Mouse (Mus musculus): ENCODE measurements around the gene Cpne8. TPM values are rescaled to one million over a fixed set of nuclear protein-coding genes. Genes with fewer than 3 reads are reported as not detected.

Gene Cpne8
- polyA plus RNA-seq, 1 experiment from 2014 or later, result 13.4 TPM

DNA sequence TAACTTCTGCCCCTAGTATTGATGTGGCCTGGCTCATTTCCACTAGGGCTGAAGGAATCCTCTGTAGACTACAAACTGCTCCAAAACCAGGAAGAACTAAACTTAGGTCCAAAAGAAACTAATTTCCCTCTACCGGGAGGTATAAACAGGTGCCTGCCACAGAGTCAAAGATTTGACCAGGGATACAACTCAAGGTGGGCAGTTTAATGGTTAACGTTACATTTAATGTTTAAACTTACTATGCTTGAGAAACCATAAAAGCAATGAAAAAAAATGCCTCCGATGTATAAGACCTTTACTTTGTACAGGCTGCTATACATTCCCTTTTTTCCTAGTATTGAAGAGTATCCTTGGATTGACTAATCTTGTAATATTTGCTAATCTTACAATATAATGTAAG is 18.5 kb downstream of the Cpne8 start:
- Histone ChIP-seq H3K4me3 (ENCODE audit: low read depth, low read length) (no peak overlapping the region), H3K27ac (replicated peaks) (no peak overlapping the region), H3K27me3 (ENCODE audit: control insufficient read depth, insufficient read depth, low read length) (no peaks in the 10 kb centered on the region), H3K9ac (ENCODE audit: low read length) (no peak overlapping the region), H3K36me3 (ENCODE audit: control insufficient read depth, insufficient read depth, low read length) (no peaks in the 10 kb centered on the region), H3K4me1 (replicated peaks; ENCODE audit: control insufficient read depth, insufficient read depth) (no peaks in the 10 kb centered on the region), H3K9me3 (ENCODE audit: control insufficient read depth, low read length) (no peaks in the 10 kb centered on the region), H3K4me2 (replicated peaks; ENCODE audit: low read depth) (no peak overlapping the region)
- ATAC-seq (ENCODE audit: low FRiP score, low TSS enrichment), result no peak
- WGBS, result 92% methylated on average over 3 of the region's 3 CpGs
- TF ChIP-seq EP300 (optimal IDR thresholded peaks at IDR 0.05) (no peak), CTCF (IDR thresholded peaks at IDR 0.05; ENCODE audit: low read depth) (no peak)
- DNase-seq (ENCODE audit: low spot score), result no peak

DNA sequence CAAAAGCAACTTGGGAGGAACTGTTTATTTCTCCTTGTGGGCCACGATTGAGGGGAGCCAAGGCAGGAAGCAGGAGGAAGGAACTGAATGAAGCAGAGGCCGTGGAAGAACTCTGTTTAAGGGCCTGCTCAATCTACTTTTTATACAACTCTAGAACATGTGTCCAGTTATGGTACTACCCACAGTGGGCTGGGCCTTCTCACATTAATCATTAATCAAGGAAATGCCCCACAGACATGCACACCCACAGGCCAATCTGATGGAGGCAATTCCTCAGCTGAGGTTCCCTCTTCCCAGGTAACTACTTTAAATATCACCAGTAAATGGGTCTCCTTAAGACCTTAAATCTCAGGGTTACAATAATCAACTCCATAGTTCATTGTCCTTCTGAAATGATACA is 21.2 kb downstream of the Cpne8 start:
- Histone ChIP-seq H3K4me2 (replicated peaks; ENCODE audit: low read depth) (no peak overlapping the region), H3K36me3 (ENCODE audit: control insufficient read depth, insufficient read depth, low read length) (no peaks in the 10 kb centered on the region), H3K27ac (replicated peaks) (no peak overlapping the region), H3K9me3 (ENCODE audit: control insufficient read depth, low read length) (no peaks in the 10 kb centered on the region), H3K9ac (ENCODE audit: low read length) (no peak overlapping the region), H3K4me1 (replicated peaks; ENCODE audit: control insufficient read depth, insufficient read depth) (no peaks in the 10 kb centered on the region), H3K4me3 (ENCODE audit: low read depth, low read length) (no peak overlapping the region), H3K27me3 (ENCODE audit: control insufficient read depth, insufficient read depth, low read length) (no peaks in the 10 kb centered on the region)
- TF ChIP-seq EP300 (optimal IDR thresholded peaks at IDR 0.05) (no peak), CTCF (IDR thresholded peaks at IDR 0.05; ENCODE audit: low read depth) (no peak)
- WGBS, result 50% methylated on average over 2 of the region's 2 CpGs
- DNase-seq (ENCODE audit: low spot score), result no peak
- ATAC-seq (ENCODE audit: low FRiP score, low TSS enrichment), result 0 out of 2 replicates have a peak, but pooled peaks have one; percentile 45

DNA sequence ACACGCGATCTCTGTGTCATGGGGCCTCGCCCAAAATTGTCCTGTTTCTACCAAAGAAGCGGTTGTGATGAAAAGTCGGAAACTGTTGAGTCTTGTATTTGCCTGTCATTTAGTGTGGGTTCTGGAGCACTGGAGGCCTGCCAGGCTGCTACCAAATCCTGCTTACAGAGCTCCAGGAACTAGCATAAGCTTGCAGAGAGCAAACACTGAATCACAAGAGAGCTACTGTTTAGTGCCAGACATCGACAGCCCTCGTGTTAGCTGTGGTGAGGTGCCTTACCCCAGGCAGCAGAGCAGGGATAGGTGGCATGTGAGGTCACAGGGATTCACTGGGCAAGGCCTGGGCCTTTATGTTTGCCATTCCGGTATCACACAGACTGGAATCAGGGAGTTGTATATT is 22.7 kb downstream of the Cpne8 start:
- DNase-seq (ENCODE audit: low spot score) (peak; percentile 64), ATAC-seq (ENCODE audit: low FRiP score, low TSS enrichment) (peak; percentile 97)
- no peak overlapping the region for H3K4me3 ChIP-seq (ENCODE audit: low read depth, low read length)
- TF ChIP-seq CTCF (IDR thresholded peaks at IDR 0.05; ENCODE audit: low read depth), result no peak
- TF ChIP-seq EP300 (optimal IDR thresholded peaks at IDR 0.05), result no peak
- no peaks in the 10 kb centered on the region for H3K36me3 ChIP-seq (ENCODE audit: control insufficient read depth, insufficient read depth, low read length)
- 55% methylated on average over 8 of the region's 8 CpGs for WGBS
- H3K9me3 ChIP-seq (ENCODE audit: control insufficient read depth, low read length), result no peaks in the 10 kb centered on the region
- no peak overlapping the region for H3K9ac ChIP-seq (ENCODE audit: low read length)
- no peaks in the 10 kb centered on the region for H3K27me3 ChIP-seq (ENCODE audit: control insufficient read depth, insufficient read depth, low read length)
- no peak overlapping the region for H3K27ac ChIP-seq (replicated peaks)
- H3K4me2 ChIP-seq (replicated peaks; ENCODE audit: low read depth), result no peak overlapping the region
- no peaks in the 10 kb centered on the region for H3K4me1 ChIP-seq (replicated peaks; ENCODE audit: control insufficient read depth, insufficient read depth)

DNA sequence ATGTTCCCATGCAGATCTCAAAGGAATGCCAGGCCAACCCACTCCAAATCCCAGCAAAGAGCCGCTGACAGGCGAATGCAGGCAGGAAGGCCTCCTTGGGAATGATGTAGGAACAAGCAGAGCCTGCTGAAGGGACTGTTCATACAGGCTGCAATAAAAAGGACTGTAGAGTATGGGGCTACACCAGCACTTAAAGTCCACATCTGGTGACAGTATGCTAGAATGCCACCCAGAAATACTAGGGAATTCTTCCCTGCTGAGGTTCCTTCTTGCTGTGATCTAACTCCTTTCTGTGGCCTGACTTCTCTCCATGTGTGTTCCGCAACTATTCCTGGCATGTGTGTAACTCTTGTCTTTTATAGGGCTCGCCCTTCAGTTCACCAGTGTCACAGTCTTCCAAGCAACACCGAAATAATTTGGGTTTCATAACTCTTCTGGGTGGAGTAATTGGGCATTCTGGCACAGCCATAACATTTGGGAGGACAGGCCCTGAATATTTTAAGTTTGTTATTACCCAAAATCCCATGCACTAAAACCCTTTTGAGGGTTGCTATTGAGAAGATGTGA is 32.1 kb downstream of the Cpne8 start:
- H3K4me1 ChIP-seq (replicated peaks; ENCODE audit: control insufficient read depth, insufficient read depth), result no peaks in the 10 kb centered on the region
- TF ChIP-seq EP300 (optimal IDR thresholded peaks at IDR 0.05) (no peak), CTCF (IDR thresholded peaks at IDR 0.05; ENCODE audit: low read depth) (no peak)
- DNase-seq (ENCODE audit: low spot score) (no peak), ATAC-seq (ENCODE audit: low FRiP score, low TSS enrichment) (no peak)
- no peaks in the 10 kb centered on the region for H3K27me3 ChIP-seq (ENCODE audit: control insufficient read depth, insufficient read depth, low read length)
- H3K9ac ChIP-seq (ENCODE audit: low read length), result no peak overlapping the region
- no peak overlapping the region for H3K27ac ChIP-seq (replicated peaks)
- 0 out of 2 replicates have a peak, but pooled peaks cover 3% of the 10 kb centered on the region for H3K36me3 ChIP-seq (ENCODE audit: control insufficient read depth, insufficient read depth, low read length)
- H3K9me3 ChIP-seq (ENCODE audit: control insufficient read depth, low read length), result no peaks in the 10 kb centered on the region
- whole genome bisulfite sequencing, result 89% methylated on average over 5 of the region's 5 CpGs
- H3K4me3 ChIP-seq (ENCODE audit: low read depth, low read length), result no peak overlapping the region
- no peak overlapping the region for H3K4me2 ChIP-seq (replicated peaks; ENCODE audit: low read depth)

DNA sequence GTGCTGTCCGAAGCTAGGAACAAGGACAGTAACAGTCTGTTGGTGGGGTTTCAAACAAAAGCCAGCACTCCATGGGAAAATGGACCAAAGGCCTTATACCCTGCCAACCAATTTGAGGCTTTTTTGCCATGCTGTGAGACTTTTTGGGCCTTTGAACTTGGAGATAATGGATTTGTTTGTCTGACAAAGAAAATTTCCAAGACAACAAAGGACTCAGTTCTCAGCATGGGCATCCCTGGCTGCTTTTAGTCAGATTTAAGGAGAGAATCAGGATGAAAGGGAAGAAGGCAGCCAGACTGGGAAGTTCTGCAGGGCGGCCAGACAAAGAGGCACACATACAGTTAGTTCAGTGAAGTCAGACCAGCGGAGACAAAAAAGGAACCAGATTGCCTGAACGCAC is 32.9 kb downstream of the Cpne8 start:
- DNase-seq (ENCODE audit: low spot score) (no peak), ATAC-seq (ENCODE audit: low FRiP score, low TSS enrichment) (no peak)
- no peaks in the 10 kb centered on the region for H3K9me3 ChIP-seq (ENCODE audit: control insufficient read depth, low read length)
- no peak overlapping the region for H3K27ac ChIP-seq (replicated peaks)
- 0 out of 2 replicates have a peak, but pooled peaks cover 3% of the 10 kb centered on the region for H3K36me3 ChIP-seq (ENCODE audit: control insufficient read depth, insufficient read depth, low read length)
- H3K4me2 ChIP-seq (replicated peaks; ENCODE audit: low read depth), result no peak overlapping the region
- H3K27me3 ChIP-seq (ENCODE audit: control insufficient read depth, insufficient read depth, low read length), result no peaks in the 10 kb centered on the region
- H3K4me3 ChIP-seq (ENCODE audit: low read depth, low read length), result no peak overlapping the region
- H3K4me1 ChIP-seq (replicated peaks; ENCODE audit: control insufficient read depth, insufficient read depth), result no peaks in the 10 kb centered on the region
- TF ChIP-seq CTCF (IDR thresholded peaks at IDR 0.05; ENCODE audit: low read depth) (no peak), EP300 (optimal IDR thresholded peaks at IDR 0.05) (no peak)
- WGBS, result 89% methylated on average over 4 of the region's 4 CpGs
- H3K9ac ChIP-seq (ENCODE audit: low read length), result no peak overlapping the region

DNA sequence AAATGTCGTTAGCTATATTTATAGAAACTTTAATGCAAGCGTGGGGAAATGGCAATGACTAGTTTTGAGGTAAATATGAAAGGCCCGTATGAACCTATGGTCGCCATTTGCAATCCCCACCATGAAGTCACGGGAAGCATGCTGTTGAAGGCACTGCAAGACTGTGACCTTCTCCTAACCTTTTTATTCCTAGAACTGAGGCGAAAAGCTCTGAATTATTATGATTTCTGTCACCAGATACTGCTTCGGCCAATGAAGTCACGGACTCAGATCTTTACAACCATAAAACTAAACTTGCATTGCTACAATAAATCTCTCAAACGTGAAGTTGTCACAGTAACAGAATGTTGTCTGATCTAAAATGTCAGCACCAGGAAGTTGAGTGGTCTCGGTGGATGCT is 33.4 kb downstream of the Cpne8 start:
- H3K4me1 ChIP-seq (replicated peaks; ENCODE audit: control insufficient read depth, insufficient read depth), result no peaks in the 10 kb centered on the region
- no peak overlapping the region for H3K4me2 ChIP-seq (replicated peaks; ENCODE audit: low read depth)
- H3K4me3 ChIP-seq (ENCODE audit: low read depth, low read length), result no peak overlapping the region
- ATAC-seq (ENCODE audit: low FRiP score, low TSS enrichment) (no peak), DNase-seq (ENCODE audit: low spot score) (no peak)
- H3K9me3 ChIP-seq (ENCODE audit: control insufficient read depth, low read length), result no peaks in the 10 kb centered on the region
- 88% methylated on average over 10 of the region's 10 CpGs for WGBS
- H3K36me3 ChIP-seq (ENCODE audit: control insufficient read depth, insufficient read depth, low read length), result 0 out of 2 replicates have a peak, but pooled peaks cover 3% of the 10 kb centered on the region
- no peak overlapping the region for H3K27ac ChIP-seq (replicated peaks)
- no peaks in the 10 kb centered on the region for H3K27me3 ChIP-seq (ENCODE audit: control insufficient read depth, insufficient read depth, low read length)
- TF ChIP-seq EP300 (optimal IDR thresholded peaks at IDR 0.05) (no peak), CTCF (IDR thresholded peaks at IDR 0.05; ENCODE audit: low read depth) (no peak)
- no peak overlapping the region for H3K9ac ChIP-seq (ENCODE audit: low read length)
